Mouse (Mus musculus) hindbrain, embryonic 12.5 days (tissue): Measurements from ENCODE around the gene Vti1a. TPM values are rescaled to one million over a fixed set of nuclear protein-coding genes. Genes with fewer than 3 reads are reported as not detected.

Experiments used
- ATAC-seq: fragments of 200-750 bp; cut with Nextera tagmentation; 2 replicates; pipeline ENCODE4 v1.8.0; 2017; ENCODE audit warnings: moderate TSS enrichment; ENCODE audit not compliant: low FRiP score
- H3K27ac ChIP-seq: fragments of 300-500 bp; sonication (generic); 2 replicates; pipeline ENCODE4 v1.5.1; 2016; ENCODE audit warnings: mild to moderate bottlenecking
- H3K27me3 ChIP-seq: fragments of 300-500 bp; sonication (generic); 2 replicates; pipeline ENCODE4 v1.6.1; 2016; ENCODE audit warnings: mild to moderate bottlenecking
- H3K36me3 ChIP-seq: fragments of 300-500 bp; sonication (generic); 2 replicates; pipeline ENCODE4 v1.6.1; 2016; ENCODE audit warnings: mild to moderate bottlenecking
- H3K4me1 ChIP-seq: fragments of 300-500 bp; sonication (generic); 2 replicates; pipeline ENCODE4 v1.6.1; 2016
- H3K4me2 ChIP-seq: fragments of 300-500 bp; sonication (generic); replicated peaks from 2 replicates; pipeline ENCODE4 v1.6.1; 2016; ENCODE audit warnings: mild to moderate bottlenecking
- H3K4me3 ChIP-seq: fragments of 300-500 bp; sonication (generic); 2 replicates; pipeline ENCODE4 v1.5.1; 2016; ENCODE audit warnings: mild to moderate bottlenecking
- H3K9ac ChIP-seq: fragments of 300-500 bp; sonication (generic); 2 replicates; pipeline ENCODE4 v1.6.1; 2016; ENCODE audit warnings: mild to moderate bottlenecking, moderate library complexity
- H3K9me3 ChIP-seq: fragments of 300-500 bp; sonication (generic); replicated peaks from 2 replicates; pipeline ENCODE4 v1.6.1; 2016; ENCODE audit warnings: mild to moderate bottlenecking
- WGBS: fragments of 180-500 bp; shearing (Covaris S2); methylation state at CpG from one replicate; pipeline ENCODE4 v1.1.7; 2016; 5-methylcytosine and 5-hydroxymethylcytosine counted together
- polyA plus RNA-seq: library from polyadenylated mRNA; unstranded; fragments of >200 nt; fragmentation: Nextera tagmentation; extraction: Ambion mirVana; gene quantifications from 2 replicates; pipeline ENCODE4 v1.2.1, GENCODE M21; 2016

Gene Vti1a
- polyA plus RNA-seq, 1 experiment from 2014 or later = 32.3 TPM

DNA sequence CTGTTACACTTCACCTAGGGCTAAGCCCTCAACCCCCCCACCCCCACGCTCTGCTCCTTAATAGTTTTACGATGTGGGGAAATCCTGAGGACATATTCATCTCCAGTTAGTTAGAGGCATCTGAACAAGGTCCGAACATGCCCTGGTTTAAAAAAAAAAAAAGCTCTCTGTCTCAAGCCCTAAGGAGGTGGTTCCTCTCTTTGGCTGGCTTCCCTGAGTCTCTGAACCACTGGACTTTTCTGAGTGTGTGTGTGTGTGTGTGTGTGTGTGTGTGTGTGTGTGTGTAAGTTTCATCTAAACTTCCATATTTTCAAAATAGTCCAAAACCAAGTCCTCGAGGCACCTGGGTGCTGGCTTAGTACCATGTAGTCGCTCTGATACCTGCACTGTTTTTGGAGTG lies 192.9 kb downstream of the Vti1a start:
- Histone ChIP-seq H3K4me2 (no peak overlapping the region), H3K4me3 (no peak overlapping the region), H3K27me3 (no peaks in the 10 kb centered on the region), H3K9ac (no peak overlapping the region), H3K4me1 (0 out of 2 replicates have a peak, but pooled peaks cover 3% of the 10 kb centered on the region), H3K27ac (no peak overlapping the region), H3K9me3 (no peaks in the 10 kb centered on the region), H3K36me3 (0 out of 2 replicates have a peak, but pooled peaks cover 5% of the 10 kb centered on the region)
- WGBS = 89% methylated on average over 5 of the region's 5 CpGs
- no peak for ATAC-seq

DNA sequence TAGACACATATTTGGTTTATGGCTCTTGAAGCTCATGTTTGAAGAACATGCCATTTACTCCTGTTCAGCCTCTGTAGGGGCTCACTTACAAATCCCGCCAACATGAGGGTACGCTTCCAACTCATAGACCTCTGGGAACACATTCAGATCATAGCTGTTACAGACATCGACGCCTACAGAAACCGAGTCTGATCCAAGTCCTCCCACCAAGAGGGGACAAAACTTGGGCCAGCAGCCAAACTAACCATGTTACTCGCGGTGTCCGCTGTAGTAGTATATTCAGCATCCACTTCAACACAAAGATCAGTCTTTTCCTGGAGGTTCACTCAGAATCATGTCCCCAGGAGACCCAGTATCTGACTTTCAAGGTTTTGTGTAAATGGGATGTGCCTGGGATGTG lies 193.5 kb downstream of the Vti1a start:
- WGBS = 96% methylated on average over 8 of the region's 8 CpGs
- Histone ChIP-seq H3K4me3 (no peak overlapping the region), H3K27me3 (no peaks in the 10 kb centered on the region), H3K9me3 (no peaks in the 10 kb centered on the region), H3K9ac (no peak overlapping the region), H3K4me1 (0 out of 2 replicates have a peak, but pooled peaks cover 3% of the 10 kb centered on the region), H3K36me3 (0 out of 2 replicates have a peak, but pooled peaks cover 5% of the 10 kb centered on the region), H3K27ac (no peak overlapping the region), H3K4me2 (no peak overlapping the region)
- ATAC-seq = no peak

GRCm38 (mm10) chr19:55513941-55514340 lies 197.8 kb downstream of the Vti1a start:
- ATAC-seq = no peak
- Histone ChIP-seq H3K36me3 (no peaks in the 10 kb centered on the region), H3K4me3 (no peak overlapping the region), H3K27me3 (no peaks in the 10 kb centered on the region), H3K4me1 (no peaks in the 10 kb centered on the region), H3K27ac (no peak overlapping the region), H3K9me3 (no peaks in the 10 kb centered on the region), H3K4me2 (no peak overlapping the region), H3K9ac (no peak overlapping the region)
- WGBS = 89% methylated on average over 4 of the region's 4 CpGs

- Histone ChIP-seq H3K9ac (no peak overlapping the region), H3K27me3 (no peaks in the 10 kb centered on the region), H3K4me2 (no peak overlapping the region), H3K27ac (no peak overlapping the region), H3K4me1 (no peaks in the 10 kb centered on the region), H3K9me3 (no peaks in the 10 kb centered on the region), H3K36me3 (no peaks in the 10 kb centered on the region), H3K4me3 (no peak overlapping the region)
- WGBS = 84% methylated on average over 2 of the region's 2 CpGs
- no peak for ATAC-seq
These were observed 204.1 kb downstream of the Vti1a start for GRCm38 (mm10) chr19:55520236-55520635.

DNA sequence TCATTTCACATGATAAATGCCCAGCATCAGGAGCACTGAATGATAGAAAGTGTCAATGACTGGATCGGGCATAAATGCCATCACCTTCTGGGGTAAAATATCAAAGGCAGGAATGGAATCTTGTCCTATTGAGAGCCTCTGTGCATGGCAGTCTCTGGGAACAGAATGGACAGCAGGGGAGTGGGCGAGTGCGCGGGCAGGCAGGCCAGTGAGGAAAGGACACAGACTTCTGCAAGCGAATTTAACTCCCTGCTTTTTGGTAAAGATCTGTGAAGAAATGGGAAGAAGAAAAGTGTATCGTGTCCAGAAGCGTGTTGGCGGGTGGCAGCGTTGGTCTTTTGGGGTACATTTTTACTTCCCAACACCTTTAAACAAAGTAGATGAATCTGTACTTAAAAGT lies 207.2 kb downstream of the Vti1a start:
- Histone ChIP-seq H3K27ac (no peak overlapping the region), H3K4me3 (no peak overlapping the region), H3K9ac (no peak overlapping the region), H3K36me3 (no peaks in the 10 kb centered on the region), H3K9me3 (no peaks in the 10 kb centered on the region), H3K4me2 (no peak overlapping the region), H3K4me1 (no peaks in the 10 kb centered on the region), H3K27me3 (no peaks in the 10 kb centered on the region)
- 76% methylated on average over 9 of the region's 9 CpGs for WGBS
- no peak for ATAC-seq

DNA sequence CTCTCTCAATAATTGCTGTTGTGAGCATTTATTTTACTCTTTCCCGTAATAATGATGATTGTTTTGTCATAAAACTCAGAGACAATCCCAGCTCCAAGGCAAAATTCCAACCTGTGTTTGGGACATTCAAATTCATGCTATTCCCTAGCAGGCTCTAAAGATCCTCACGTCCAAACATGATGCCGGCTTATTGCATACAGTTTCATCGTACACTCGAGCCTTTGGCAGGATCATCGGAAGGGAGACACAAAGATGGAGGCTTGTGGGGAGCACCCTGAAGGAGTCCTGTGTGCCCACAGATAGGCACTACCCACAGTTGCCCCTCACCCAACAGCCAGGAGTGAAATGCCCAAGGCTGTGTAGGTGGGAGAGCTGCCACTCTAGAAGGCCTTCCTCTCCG lies 208.3 kb downstream of the Vti1a start:
- Histone ChIP-seq H3K4me3 (no peak overlapping the region), H3K36me3 (no peaks in the 10 kb centered on the region), H3K9ac (no peak overlapping the region), H3K27me3 (no peaks in the 10 kb centered on the region), H3K4me2 (no peak overlapping the region), H3K27ac (no peak overlapping the region), H3K9me3 (no peaks in the 10 kb centered on the region), H3K4me1 (no peaks in the 10 kb centered on the region)
- WGBS = 90% methylated on average over 7 of the region's 7 CpGs
- no peak for ATAC-seq

GRCm38 (mm10) chr19:55525056-55525455 lies 209.0 kb downstream of the Vti1a start:
- H3K27me3 ChIP-seq = no peaks in the 10 kb centered on the region
- H3K9ac ChIP-seq = no peak overlapping the region

GRCm38 (mm10) chr19:55526717-55527235 lies 210.7 kb downstream of the Vti1a start:
- no peaks in the 10 kb centered on the region for H3K9me3 ChIP-seq
- ATAC-seq = no peak

More at GRCm38 (mm10) chr19:55525056-55525455, 209.0 kb downstream of the Vti1a start:
- Histone ChIP-seq H3K4me2 (no peak overlapping the region), H3K4me3 (no peak overlapping the region), H3K9me3 (no peaks in the 10 kb centered on the region), H3K27ac (peak overlapping the region; percentile 17; the same call in 1 of the 2 replicates), H3K4me1 (no peaks in the 10 kb centered on the region), H3K36me3 (no peaks in the 10 kb centered on the region)
- ATAC-seq = no peak
- 74% methylated on average over 3 of the region's 3 CpGs for WGBS

DNA sequence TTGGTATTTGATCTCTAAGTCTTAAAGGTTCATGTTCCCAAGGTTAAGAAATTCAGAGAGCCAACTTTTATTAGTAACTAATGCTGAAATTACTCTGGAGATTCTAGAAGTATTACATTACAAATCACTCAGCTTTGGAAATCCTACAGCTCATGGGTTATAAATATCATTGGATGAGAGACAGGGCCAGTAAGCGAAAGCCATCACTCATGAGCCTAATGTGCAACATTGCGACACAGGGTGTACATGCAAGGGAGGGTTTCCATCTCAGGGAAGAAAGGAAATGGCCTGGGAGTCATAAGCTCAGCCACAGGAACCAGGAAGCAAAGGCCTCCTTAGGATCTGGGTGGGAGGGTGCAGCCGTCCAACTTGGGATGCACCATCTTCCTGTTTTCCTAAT lies 213.9 kb downstream of the Vti1a start:
- WGBS = 81% methylated on average over 3 of the region's 3 CpGs
- H3K36me3 ChIP-seq = no peaks in the 10 kb centered on the region
- H3K4me1 ChIP-seq = no peaks in the 10 kb centered on the region
- no peaks in the 10 kb centered on the region for H3K27me3 ChIP-seq
- H3K4me2 ChIP-seq = no peak overlapping the region
- H3K4me3 ChIP-seq = no peak overlapping the region
- no peak for ATAC-seq
- no peak overlapping the region for H3K27ac ChIP-seq
- no peak overlapping the region for H3K9ac ChIP-seq
- no peaks in the 10 kb centered on the region for H3K9me3 ChIP-seq

More at GRCm38 (mm10) chr19:55526717-55527235, 210.7 kb downstream of the Vti1a start:
- H3K4me3 ChIP-seq = no peak overlapping the region
- no peaks in the 10 kb centered on the region for H3K4me1 ChIP-seq
- no peaks in the 10 kb centered on the region for H3K36me3 ChIP-seq
- no peak overlapping the region for H3K9ac ChIP-seq
- no peaks in the 10 kb centered on the region for H3K27me3 ChIP-seq
- 43% methylated on average over 2 of the region's 2 CpGs for WGBS
- no peak overlapping the region for H3K27ac ChIP-seq
- no peak overlapping the region for H3K4me2 ChIP-seq

GRCm38 (mm10) chr19:55532681-55533080 lies 216.6 kb downstream of the Vti1a start:
- H3K9me3 ChIP-seq = no peaks in the 10 kb centered on the region
- no peak overlapping the region for H3K27ac ChIP-seq
- H3K4me1 ChIP-seq = no peaks in the 10 kb centered on the region
- no peak for ATAC-seq
- 0 out of 2 replicates have a peak, but pooled peaks cover 5% of the 10 kb centered on the region for H3K27me3 ChIP-seq
- H3K4me3 ChIP-seq = no peak overlapping the region
- no peaks in the 10 kb centered on the region for H3K36me3 ChIP-seq
- H3K4me2 ChIP-seq = no peak overlapping the region
- 92% methylated on average over 3 of the region's 3 CpGs for WGBS
- H3K9ac ChIP-seq = no peak overlapping the region

DNA sequence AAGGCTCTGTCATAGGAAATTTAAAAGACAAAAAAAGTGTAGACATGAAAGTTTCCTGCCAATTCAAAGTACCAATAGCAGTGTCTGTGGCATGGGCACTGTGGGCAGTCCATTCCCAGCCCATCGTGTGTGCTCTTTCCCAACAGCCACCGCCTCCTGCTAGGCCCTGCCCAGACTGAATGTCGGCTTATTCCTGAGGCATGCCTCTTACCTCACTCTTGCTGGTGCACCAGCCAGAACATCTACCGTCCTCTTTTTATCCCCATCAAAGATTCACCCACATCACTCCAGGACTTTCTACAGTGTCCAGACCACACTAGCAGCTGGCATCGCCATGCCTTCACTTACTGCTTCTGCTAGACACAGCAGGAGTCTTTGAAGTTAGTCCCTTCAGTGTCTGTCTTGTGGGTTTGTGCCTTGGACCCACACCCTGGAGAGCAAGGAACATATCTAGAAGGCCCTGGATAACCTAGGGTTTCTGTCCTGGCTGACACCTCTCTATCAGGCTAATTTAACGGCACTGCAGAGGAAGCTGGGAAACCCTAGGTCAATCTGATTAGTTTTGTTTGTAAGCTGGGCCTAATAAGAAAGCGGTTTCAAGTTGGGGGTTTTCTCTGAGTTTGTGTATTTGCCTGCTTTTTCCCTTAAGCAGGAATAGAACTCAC lies 220.3 kb downstream of the Vti1a start:
- Histone ChIP-seq H3K27me3 (0 out of 2 replicates have a peak, but pooled peaks cover 5% of the 10 kb centered on the region), H3K4me3 (no peak overlapping the region), H3K9me3 (no peaks in the 10 kb centered on the region), H3K36me3 (no peaks in the 10 kb centered on the region), H3K4me2 (no peak overlapping the region), H3K27ac (no peak overlapping the region), H3K4me1 (no peaks in the 10 kb centered on the region), H3K9ac (no peak overlapping the region)
- ATAC-seq = no peak
- WGBS = 87% methylated on average over 7 of the region's 7 CpGs

DNA sequence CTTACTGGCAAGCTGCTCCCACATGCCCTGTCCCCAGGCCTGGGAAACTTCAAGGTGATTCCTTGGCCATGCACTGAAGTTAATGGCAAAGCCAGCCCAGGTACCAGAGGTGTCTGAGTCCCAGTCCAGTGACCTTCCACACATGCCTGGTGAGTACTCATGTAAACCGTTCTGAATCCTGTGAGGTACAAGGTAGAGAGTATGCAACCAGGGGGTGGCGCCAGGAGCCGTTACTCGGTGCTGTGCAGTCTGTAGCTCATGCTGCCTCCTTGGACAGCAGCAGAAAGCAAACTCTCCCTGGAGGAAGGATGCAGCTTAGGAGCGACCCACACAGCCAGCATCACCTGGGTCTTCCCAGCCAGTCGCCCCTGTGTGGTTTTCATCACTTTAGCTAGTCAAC lies 221.6 kb downstream of the Vti1a start:
- no peak for ATAC-seq

DNA sequence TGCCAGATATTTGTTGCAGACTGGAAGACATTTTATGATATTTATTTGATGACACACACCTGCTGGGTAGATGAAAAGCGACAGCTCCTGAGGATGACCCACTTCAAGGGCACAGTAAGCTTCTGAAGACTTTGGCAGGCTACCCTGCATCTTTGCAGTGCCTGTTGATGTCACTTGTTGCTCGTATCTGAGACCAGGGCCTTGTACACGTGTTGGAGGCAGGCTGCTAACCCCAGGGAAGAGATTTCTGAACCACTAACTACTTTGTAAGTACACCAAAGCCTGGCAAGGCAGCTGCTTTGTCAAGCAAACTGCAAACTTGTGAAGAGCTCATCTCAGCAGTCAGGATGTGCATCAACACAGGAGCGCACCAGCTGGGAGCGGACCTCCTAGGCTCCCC lies 225.5 kb downstream of the Vti1a start:
- Histone ChIP-seq H3K9me3 (no peaks in the 10 kb centered on the region), H3K36me3 (no peaks in the 10 kb centered on the region), H3K27me3 (0 out of 2 replicates have a peak, but pooled peaks cover 1% of the 10 kb centered on the region), H3K4me3 (no peak overlapping the region), H3K4me2 (no peak overlapping the region), H3K4me1 (peaks cover 8% of the 10 kb centered on the region; the same call in 1 of the 2 replicates), H3K9ac (no peak overlapping the region), H3K27ac (no peak overlapping the region)
- ATAC-seq = no peak
- WGBS = 75% methylated on average over 5 of the region's 5 CpGs

More for the DNA sequence above, 221.6 kb downstream of the Vti1a start:
- Histone ChIP-seq H3K9ac (no peak overlapping the region), H3K4me1 (no peaks in the 10 kb centered on the region), H3K4me3 (no peak overlapping the region), H3K27me3 (0 out of 2 replicates have a peak, but pooled peaks cover 5% of the 10 kb centered on the region), H3K27ac (no peak overlapping the region), H3K36me3 (no peaks in the 10 kb centered on the region), H3K4me2 (no peak overlapping the region), H3K9me3 (no peaks in the 10 kb centered on the region)
- 36% methylated on average over 6 of the region's 6 CpGs for WGBS
